Mouse (Mus musculus): Measurements from ENCODE around the gene Pdss2. TPM values are rescaled to one million over a fixed set of nuclear protein-coding genes. Genes with fewer than 3 reads are reported as not detected.
"Not testable (repeated sequence)": the region's sequence is repeated elsewhere in the genome, so short reads cannot be mapped to it uniquely, and the experiment has no call there.

The Pdss2 gene
- polyA plus RNA-seq, 1 experiment from 2014 or later = 14.5 TPM

GRCm38 (mm10) chr10:43384623-43385022, 163.3 kb downstream of the Pdss2 start:
- Histone ChIP-seq H3K4me3 (replicated peaks) (no peak overlapping the region), H3K9me3 (replicated peaks) (no peaks in the 10 kb centered on the region), H3K36me3 (no peaks in the 10 kb centered on the region), H3K9ac (no peak overlapping the region), H3K4me2 (no peak overlapping the region), H3K27me3 (no peaks in the 10 kb centered on the region), H3K4me1 (no peaks in the 10 kb centered on the region), H3K27ac (no peak overlapping the region)
- WGBS = 79% methylated on average over 5 of the region's 5 CpGs
- no peak for ATAC-seq (replicated peaks; ENCODE audit: low FRiP score)

- H3K27me3 ChIP-seq = no peaks in the 10 kb centered on the region
- no peak overlapping the region for H3K9ac ChIP-seq
- no peak overlapping the region for H3K4me2 ChIP-seq
- H3K4me1 ChIP-seq = no peaks in the 10 kb centered on the region
- no peak for ATAC-seq (replicated peaks; ENCODE audit: low FRiP score)
- peaks cover 16% of the 10 kb centered on the region for H3K36me3 ChIP-seq
- no peak overlapping the region for H3K4me3 ChIP-seq (replicated peaks)
- H3K27ac ChIP-seq = no peak overlapping the region
- peaks cover 3% of the 10 kb centered on the region; the same call in 1 of the 2 replicates for H3K9me3 ChIP-seq (replicated peaks)
- WGBS = 84% methylated on average over 2 of the region's 2 CpGs
Measured at GRCm38 (mm10) chr10:43392921-43393320, 171.6 kb downstream of the Pdss2 start.

GRCm38 (mm10) chr10:43393818-43394217, 172.5 kb downstream of the Pdss2 start:
- ATAC-seq (replicated peaks; ENCODE audit: low FRiP score) = no peak
- no peak overlapping the region for H3K9ac ChIP-seq
- peaks cover 3% of the 10 kb centered on the region; the same call in 1 of the 2 replicates for H3K9me3 ChIP-seq (replicated peaks)
- H3K4me2 ChIP-seq = no peak overlapping the region
- H3K27ac ChIP-seq = no peak overlapping the region
- H3K36me3 ChIP-seq = peaks cover 18% of the 10 kb centered on the region
- H3K4me3 ChIP-seq (replicated peaks) = no peak overlapping the region
- H3K4me1 ChIP-seq = no peaks in the 10 kb centered on the region
- no peaks in the 10 kb centered on the region for H3K27me3 ChIP-seq
- WGBS = 90% methylated on average over 6 of the region's 6 CpGs

- H3K27me3 ChIP-seq = no peaks in the 10 kb centered on the region
- WGBS = 87% methylated on average over 4 of the region's 4 CpGs
- H3K36me3 ChIP-seq = peaks cover 18% of the 10 kb centered on the region
- H3K9me3 ChIP-seq (replicated peaks) = peaks cover 3% of the 10 kb centered on the region; the same call in 1 of the 2 replicates
- no peak overlapping the region for H3K4me3 ChIP-seq (replicated peaks)
- H3K27ac ChIP-seq = no peak overlapping the region
- H3K4me1 ChIP-seq = no peaks in the 10 kb centered on the region
- no peak for ATAC-seq (replicated peaks; ENCODE audit: low FRiP score)
- H3K4me2 ChIP-seq = no peak overlapping the region
- H3K9ac ChIP-seq = no peak overlapping the region
Measured at GRCm38 (mm10) chr10:43395824-43396223, 174.5 kb downstream of the Pdss2 start.

GRCm38 (mm10) chr10:43399596-43400316, 178.5 kb downstream of the Pdss2 start:
- no peak overlapping the region for H3K9ac ChIP-seq
- 0 out of 2 replicates have a peak, but pooled peaks cover 3% of the 10 kb centered on the region for H3K9me3 ChIP-seq (replicated peaks)
- peaks cover 18% of the 10 kb centered on the region for H3K36me3 ChIP-seq
- WGBS = 71% methylated on average over 7 of the region's 7 CpGs
- H3K4me3 ChIP-seq (replicated peaks) = no peak overlapping the region
- ATAC-seq (replicated peaks; ENCODE audit: low FRiP score) = no peak
- H3K27me3 ChIP-seq = no peaks in the 10 kb centered on the region
- H3K4me1 ChIP-seq = no peaks in the 10 kb centered on the region
- no peak overlapping the region for H3K4me2 ChIP-seq
- no peak overlapping the region for H3K27ac ChIP-seq

GRCm38 (mm10) chr10:43406107-43406506, 184.8 kb downstream of the Pdss2 start:
- Histone ChIP-seq H3K27me3 (no peaks in the 10 kb centered on the region), H3K9me3 (replicated peaks) (no peaks in the 10 kb centered on the region), H3K4me2 (no peak overlapping the region), H3K4me3 (replicated peaks) (no peak overlapping the region), H3K36me3 (no peaks in the 10 kb centered on the region; the same call in 1 of the 2 replicates), H3K27ac (no peak overlapping the region), H3K9ac (no peak overlapping the region), H3K4me1 (no peaks in the 10 kb centered on the region)
- no peak for ATAC-seq (replicated peaks; ENCODE audit: low FRiP score)
- 86% methylated on average over 1 of the region's 1 CpGs for WGBS

GRCm38 (mm10) chr10:43406885-43407284, 185.6 kb downstream of the Pdss2 start:
- Histone ChIP-seq H3K9ac (no peak overlapping the region), H3K4me3 (replicated peaks) (no peak overlapping the region), H3K27ac (no peak overlapping the region), H3K36me3 (no peaks in the 10 kb centered on the region; the same call in 1 of the 2 replicates), H3K4me2 (no peak overlapping the region), H3K27me3 (no peaks in the 10 kb centered on the region), H3K9me3 (replicated peaks) (no peaks in the 10 kb centered on the region), H3K4me1 (no peaks in the 10 kb centered on the region)
- WGBS = 71% methylated on average over 12 of the region's 12 CpGs
- 0 out of 2 replicates have a peak, but pooled peaks have one; percentile 43 for ATAC-seq (replicated peaks; ENCODE audit: low FRiP score)

- ATAC-seq (replicated peaks; ENCODE audit: low FRiP score) = no peak
- H3K9ac ChIP-seq = no peak overlapping the region
- H3K9me3 ChIP-seq (replicated peaks) = no peaks in the 10 kb centered on the region
- no peaks in the 10 kb centered on the region for H3K4me1 ChIP-seq
- no peak overlapping the region for H3K4me2 ChIP-seq
- 75% methylated on average over 10 of the region's 10 CpGs for WGBS
- peaks cover 6% of the 10 kb centered on the region; the same call in 1 of the 2 replicates for H3K36me3 ChIP-seq
- no peaks in the 10 kb centered on the region for H3K27me3 ChIP-seq
- H3K4me3 ChIP-seq (replicated peaks) = no peak overlapping the region
- no peak overlapping the region for H3K27ac ChIP-seq
Measured at GRCm38 (mm10) chr10:43409506-43410230, 188.4 kb downstream of the Pdss2 start.

GRCm38 (mm10) chr10:43411164-43411563, 189.9 kb downstream of the Pdss2 start:
- H3K9me3 ChIP-seq (replicated peaks); H3K27me3 ChIP-seq; H3K4me3 ChIP-seq (replicated peaks); H3K9ac ChIP-seq; H3K27ac ChIP-seq; ATAC-seq (replicated peaks; ENCODE audit: low FRiP score); H3K4me2 ChIP-seq; H3K4me1 ChIP-seq: not testable (repeated sequence)
- WGBS = 97% methylated on average over 2 of the region's 3 CpGs
- H3K36me3 ChIP-seq = peaks cover 10% of the 10 kb centered on the region; the same call in 1 of the 2 replicates

- H3K4me1 ChIP-seq = no peaks in the 10 kb centered on the region
- H3K27ac ChIP-seq = no peak overlapping the region
- H3K4me2 ChIP-seq = no peak overlapping the region
- peaks cover 10% of the 10 kb centered on the region; the same call in 1 of the 2 replicates for H3K36me3 ChIP-seq
- no peak overlapping the region for H3K9ac ChIP-seq
- WGBS = 88% methylated on average over 6 of the region's 6 CpGs
- no peak overlapping the region for H3K4me3 ChIP-seq (replicated peaks)
- no peak for ATAC-seq (replicated peaks; ENCODE audit: low FRiP score)
- no peaks in the 10 kb centered on the region for H3K27me3 ChIP-seq
- H3K9me3 ChIP-seq (replicated peaks) = no peaks in the 10 kb centered on the region
Measured at GRCm38 (mm10) chr10:43417346-43417745, 196.1 kb downstream of the Pdss2 start.

- H3K4me3 ChIP-seq (replicated peaks) = no peak overlapping the region
- no peak overlapping the region for H3K27ac ChIP-seq
- H3K4me1 ChIP-seq = no peaks in the 10 kb centered on the region
- H3K9me3 ChIP-seq (replicated peaks) = no peaks in the 10 kb centered on the region
- H3K4me2 ChIP-seq = no peak overlapping the region
- no peaks in the 10 kb centered on the region for H3K27me3 ChIP-seq
- 67% methylated on average over 22 of the region's 22 CpGs for WGBS
- no peaks in the 10 kb centered on the region for H3K36me3 ChIP-seq
- no peak for ATAC-seq (replicated peaks; ENCODE audit: low FRiP score)
- H3K9ac ChIP-seq = no peak overlapping the region
Measured at GRCm38 (mm10) chr10:43420660-43421413, 199.6 kb downstream of the Pdss2 start.
